Mouse (Mus musculus): ENCODE measurements around the gene Heatr1.
"Not testable (repeated sequence)": the region's sequence is repeated elsewhere in the genome, so short reads cannot be mapped to it uniquely, and the experiment has no call there.

Gene Heatr1

GRCm38 (mm10) chr13:12453150-12453549, 58.3 kb downstream of the Heatr1 start:
- no peak for DNase-seq (ENCODE audit: low read depth, low spot score)

- no peak for DNase-seq (ENCODE audit: low read depth, low spot score)
Observed at GRCm38 (mm10) chr13:12454686-12455390, 60.0 kb downstream of the Heatr1 start.

- no peak for DNase-seq (ENCODE audit: low read depth, low spot score)
Observed at GRCm38 (mm10) chr13:12456711-12457110, 61.9 kb downstream of the Heatr1 start.

- DNase-seq (ENCODE audit: low read depth, low spot score): peak; percentile 17
Observed at GRCm38 (mm10) chr13:12460443-12460842, 65.6 kb downstream of the Heatr1 start.

- peak; percentile 75 for DNase-seq (ENCODE audit: low read depth, low spot score)
Observed at GRCm38 (mm10) chr13:12460881-12461729, 66.3 kb downstream of the Heatr1 start.

GRCm38 (mm10) chr13:12461730-12462119, 66.9 kb downstream of the Heatr1 start:
- no peak for DNase-seq (ENCODE audit: low read depth, low spot score)

- DNase-seq (ENCODE audit: low read depth, low spot score): no peak
Observed at GRCm38 (mm10) chr13:12462623-12463022, 67.8 kb downstream of the Heatr1 start.

- DNase-seq (ENCODE audit: low read depth, low spot score): not testable (repeated sequence)
Observed at GRCm38 (mm10) chr13:12464159-12464558, 69.3 kb downstream of the Heatr1 start.

GRCm38 (mm10) chr13:12464844-12465243, 70.0 kb downstream of the Heatr1 start, which contains the start of gene Lgals8:
Gene Lgals8 (minus strand): TSS chr13:12464944.
- DNase-seq (ENCODE audit: low read depth, low spot score): no peak

GRCm38 (mm10) chr13:12468488-12468887, 73.7 kb downstream of the Heatr1 start:
- DNase-seq (ENCODE audit: low read depth, low spot score): no peak

- peak; percentile 16 for DNase-seq (ENCODE audit: low read depth, low spot score)
Observed at GRCm38 (mm10) chr13:12473724-12474378, 79.0 kb downstream of the Heatr1 start.

- no peak for DNase-seq (ENCODE audit: low read depth, low spot score)
Observed at GRCm38 (mm10) chr13:12475239-12475638, 80.4 kb downstream of the Heatr1 start.

- DNase-seq (ENCODE audit: low read depth, low spot score): no peak
Observed at GRCm38 (mm10) chr13:12476886-12477285, 82.1 kb downstream of the Heatr1 start.

GRCm38 (mm10) chr13:12478301-12478700, 83.5 kb downstream of the Heatr1 start:
- DNase-seq (ENCODE audit: low read depth, low spot score): no peak

GRCm38 (mm10) chr13:12479802-12480201, 85.0 kb downstream of the Heatr1 start:
- DNase-seq (ENCODE audit: low read depth, low spot score): no peak

- DNase-seq (ENCODE audit: low read depth, low spot score): no peak
Observed at GRCm38 (mm10) chr13:12485197-12485596, 90.4 kb downstream of the Heatr1 start.

- no peak for DNase-seq (ENCODE audit: low read depth, low spot score)
Observed at GRCm38 (mm10) chr13:12485640-12486039, 90.8 kb downstream of the Heatr1 start.

Measured in c-Kit-negative CD71-positive TER-119-positive erythroid progenitor cells, embryonic 14.5 days (primary cell).